Mouse (Mus musculus) layer of hippocampus, postnatal 14 days (tissue): Measurements from ENCODE around the gene Adam1b. TPM values are rescaled to one million over a fixed set of nuclear protein-coding genes. Genes with fewer than 3 reads are reported as not detected.

Source experiments
- DNase-seq, 2 experiments: peaks; one replicate each; pipeline ENCODE4 v3.0.0; 2021 to 2022; ENCODE audit warnings: low spot score in 2 of 2, mixed read lengths in 1 of 2
- total RNA-seq, 2 experiments: library from RNA; stranded (reverse); gene quantifications; 2 replicates each; pipeline ENCODE4 v1.2.3; 2021

Adam1b gene
- total RNA-seq, 2 experiments from 2014 or later: 0.09 TPM; not detected in 1

- no peak for DNase-seq
Observed at GRCm38 (mm10) chr5:121500719-121501118, 2.5 kb downstream of the Adam1b start.

- peak in 1 of 2 experiments; percentile 43 for DNase-seq
Observed at GRCm38 (mm10) chr5:121493305-121493704, 9.9 kb downstream of the Adam1b start.

- no peak for DNase-seq
Observed at GRCm38 (mm10) chr5:121484801-121485200, 18.4 kb downstream of the Adam1b start.

- peak in 1 of 2 experiments; percentile 82 for DNase-seq
Observed at GRCm38 (mm10) chr5:121477680-121478079, 25.6 kb downstream of the Adam1b start.

GRCm38 (mm10) chr5:121476040-121476439 lies 27.2 kb downstream of the Adam1b start:
- DNase-seq: no peak

GRCm38 (mm10) chr5:121474610-121475009 lies 28.6 kb downstream of the Adam1b start:
- DNase-seq: no peak

- DNase-seq: no peak
Observed at GRCm38 (mm10) chr5:121472411-121472810, 30.8 kb downstream of the Adam1b start.

- no peak for DNase-seq
Observed at GRCm38 (mm10) chr5:121469566-121469965, 33.7 kb downstream of the Adam1b start.

GRCm38 (mm10) chr5:121463601-121464250 lies 39.5 kb downstream of the Adam1b start:
- DNase-seq: no peak

- no peak for DNase-seq
Observed at GRCm38 (mm10) chr5:121462967-121463366, 40.3 kb downstream of the Adam1b start.

- DNase-seq: no peak
Observed at GRCm38 (mm10) chr5:121462171-121462502, 41.1 kb downstream of the Adam1b start.

- no peak for DNase-seq
Observed at GRCm38 (mm10) chr5:121461339-121462170, 41.7 kb downstream of the Adam1b start.

GRCm38 (mm10) chr5:121455510-121456265 lies 47.5 kb downstream of the Adam1b start:
- no peak for DNase-seq

GRCm38 (mm10) chr5:121454503-121454782 lies 48.8 kb downstream of the Adam1b start:
- no peak for DNase-seq

- DNase-seq: no peak
Observed at GRCm38 (mm10) chr5:121453743-121454502, 49.3 kb downstream of the Adam1b start.

- no peak for DNase-seq
Observed at GRCm38 (mm10) chr5:121452906-121453305, 50.3 kb downstream of the Adam1b start.

GRCm38 (mm10) chr5:121452026-121452869 lies 51.0 kb downstream of the Adam1b start, which contains the start of gene Erp29:
TSS of gene Erp29 (minus strand) at chr5:121452506.
- DNase-seq: peak; percentile 98

- DNase-seq: no peak
Observed at GRCm38 (mm10) chr5:121451644-121452025, 51.6 kb downstream of the Adam1b start, which contains the start of gene Tmem116. TSS of gene Tmem116 (plus strand) at chr5:121451893.

- peak in 1 of 2 experiments; percentile 43 for DNase-seq
Observed at GRCm38 (mm10) chr5:121451203-121451602, 52.0 kb downstream of the Adam1b start.

GRCm38 (mm10) chr5:121450476-121450875 lies 52.8 kb downstream of the Adam1b start:
- DNase-seq: no peak
